In the genomic region with DNA sequence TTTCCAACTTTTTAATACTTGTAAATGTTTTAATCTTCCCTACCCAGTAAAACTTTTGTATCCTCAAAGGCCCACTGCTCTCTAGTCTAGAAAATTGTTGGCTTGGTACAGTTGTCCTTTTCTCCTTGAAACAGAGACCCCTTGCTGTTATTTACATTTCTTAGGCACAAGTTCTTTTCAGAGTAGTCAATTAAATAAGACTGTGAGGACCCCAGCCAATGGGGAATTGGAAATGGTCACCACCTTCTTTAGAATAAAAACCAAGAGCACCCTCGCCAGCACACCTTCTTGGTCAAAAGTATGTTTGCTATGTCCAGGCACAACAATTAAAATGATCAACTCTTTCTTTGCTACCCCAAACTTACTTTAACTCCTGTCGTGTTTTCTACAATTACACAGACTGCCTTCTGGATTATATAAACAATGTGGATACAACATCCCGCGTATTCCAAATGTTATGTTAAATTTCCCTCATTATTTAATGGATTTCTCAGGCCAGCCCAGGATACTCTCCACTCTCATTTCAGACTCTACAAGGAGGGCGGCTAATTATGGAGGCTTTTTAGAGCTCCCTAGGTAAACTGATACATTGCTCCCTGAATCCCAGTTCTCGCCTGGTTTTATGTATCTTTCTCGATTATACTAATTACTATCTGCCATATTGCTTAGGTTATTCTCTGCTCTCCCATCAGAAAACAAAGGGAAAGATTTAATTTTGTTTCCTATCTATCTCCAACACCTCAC, we compare ENCODE assay signal across 26 mouse cellular contexts. TPM values are rescaled to one million over a fixed set of nuclear protein-coding genes. Genes with fewer than 3 reads are reported as not detected.
A peak's percentile ranks its signal among the peaks of the same experiment; 100 is the strongest.
DNase-seq lines count a peak whose midpoint lies in the region; ATAC-seq and TF ChIP-seq lines count a peak whose summit lies in the region.
"Had no signal": no experiment of that assay in that cellular context is flagged by ENCODE, and none has a peak within 500 bp of the region (broad histone marks: within the 10 kb centered on the region; RNA-seq: fewer than 3 reads in every experiment).

No protein-coding gene starts in this region.

- H3K4me2 ChIP-seq in neural tube, embryonic 15.5 days, result no peak overlapping the region
- H3K4me2 ChIP-seq: forebrain, embryonic 13.5 days; heart, embryonic 13.5 days; hindbrain, embryonic 14.5 days had no signal

- no peak for TF ChIP-seq POLR2A in ES-Bruce4 (IDR thresholded peaks at IDR 0.05; ENCODE audit: insufficient read depth, low read length)
- no peak for TF ChIP-seq POLR2A in kidney, adult 2 months (IDR thresholded peaks at IDR 0.05; ENCODE audit: low read depth, low read length)

- H3K4me1 ChIP-seq in E14TG2a.4 (replicated peaks; ENCODE audit: low read depth, low read length) (peaks cover 71% of the 10 kb centered on the region), ES-Bruce4 (ENCODE audit: control insufficient read depth, insufficient read depth, low read length) (peaks cover 4% of the 10 kb centered on the region)
- no peaks in the 10 kb centered on the region for H3K4me1 ChIP-seq in neural tube, embryonic 15.5 days
- no peaks in the 10 kb centered on the region for H3K4me1 ChIP-seq in kidney, adult 2 months (ENCODE audit: control insufficient read depth, insufficient read depth, low read length)
- H3K4me1 ChIP-seq: forebrain, embryonic 13.5 days; heart, embryonic 13.5 days had no signal

- DNase-seq in R1 (ENCODE audit: low read depth, low spot score), result peak; percentile 94
- no peak for DNase-seq in kidney, adult 2 months
- no peak for DNase-seq in B cell, adult 2 months
- DNase-seq: adrenal gland, adult 8-10 months; adrenal gland, postnatal 25 days; cerebellum, adult 18-20 months; cerebellum, adult 9-10 months; cerebellum, postnatal 14 days; gastrocnemius, postnatal 10 days; heart, adult 18-20 months; heart, postnatal 14 days; heart, postnatal 4 days had no signal

- H3K4me3 ChIP-seq in E14TG2a.4 (replicated peaks; ENCODE audit: low read length) (peak overlapping the region; percentile 41), ES-Bruce4 (ENCODE audit: low read depth, low read length) (no peak overlapping the region)
- no peak overlapping the region for H3K4me3 ChIP-seq in neural tube, embryonic 15.5 days (replicated peaks)
- no peak overlapping the region for H3K4me3 ChIP-seq in kidney, adult 2 months (ENCODE audit: insufficient read depth, low read depth, low read length)
- H3K4me3 ChIP-seq: forebrain, embryonic 10.5 days; forebrain, embryonic 13.5 days; heart, embryonic 13.5 days had no signal

- 62% methylated on average over 7 of the region's 7 CpGs for WGBS in neural tube, embryonic 15.5 days
- 77% methylated on average over 7 of the region's 7 CpGs for WGBS in kidney, adult 2 months

- H3K36me3 ChIP-seq in E14TG2a.4 (ENCODE audit: insufficient read depth, low read length), result peaks cover 9% of the 10 kb centered on the region
- no peaks in the 10 kb centered on the region for H3K36me3 ChIP-seq in ES-Bruce4 (ENCODE audit: control insufficient read depth, insufficient read depth, low read length, poor library complexity, severe bottlenecking)
- H3K36me3 ChIP-seq in neural tube, embryonic 15.5 days, result no peaks in the 10 kb centered on the region
- no peaks in the 10 kb centered on the region for H3K36me3 ChIP-seq in kidney, adult 2 months (ENCODE audit: control insufficient read depth, insufficient read depth, low read length)
- H3K36me3 ChIP-seq: forebrain, embryonic 10.5 days; G1E; heart, embryonic 13.5 days had no signal

- peak overlapping the region; percentile 80 for H3K9ac ChIP-seq in ES-Bruce4 (ENCODE audit: low read depth, poor library complexity, severe bottlenecking)
- no peak overlapping the region for H3K9ac ChIP-seq in neural tube, embryonic 15.5 days (replicated peaks)
- H3K9ac ChIP-seq: forebrain, embryonic 13.5 days; heart, embryonic 13.5 days; hindbrain, embryonic 14.5 days had no signal

- H3K9me3 ChIP-seq in E14TG2a.4 (ENCODE audit: low read length) (no peaks in the 10 kb centered on the region), ES-Bruce4 (replicated peaks; ENCODE audit: control insufficient read depth, insufficient read depth, low read length, poor library complexity, severe bottlenecking) (no peaks in the 10 kb centered on the region)
- H3K9me3 ChIP-seq in neural tube, embryonic 15.5 days (replicated peaks), result no peaks in the 10 kb centered on the region
- H3K9me3 ChIP-seq: forebrain, embryonic 10.5 days; forebrain, embryonic 13.5 days; G1E; heart, embryonic 13.5 days had no signal

- TF ChIP-seq EP300 in ES-Bruce4 (IDR thresholded peaks at IDR 0.05; ENCODE audit: insufficient read depth, low read depth, low read length), result no peak

- H3K27ac ChIP-seq in ES-Bruce4 (ENCODE audit: insufficient read depth, low read length), result peak overlapping the region; percentile 100
- H3K27ac ChIP-seq in neural tube, embryonic 15.5 days (replicated peaks), result no peak overlapping the region
- H3K27ac ChIP-seq in kidney, adult 2 months (ENCODE audit: insufficient read depth, low read depth, low read length), result no peak overlapping the region
- H3K27ac ChIP-seq: forebrain, embryonic 10.5 days; forebrain, embryonic 13.5 days; heart, embryonic 13.5 days; hindbrain, embryonic 14.5 days; hindbrain, postnatal 0 days had no signal

- TF ChIP-seq CTCF in E14TG2a.4 (conservative IDR thresholded peaks at IDR 0.05; ENCODE audit: low read length), result no peak
- no peak for TF ChIP-seq CTCF in ES-Bruce4 (IDR thresholded peaks at IDR 0.05; ENCODE audit: low read depth, low read length)
- no peak for TF ChIP-seq CTCF in kidney, adult 2 months (conservative IDR thresholded peaks at IDR 0.05; ENCODE audit: insufficient read depth, insufficient read length, low read depth, low read length)

- peak; percentile 53; the same call in 1 of the 2 replicates for ATAC-seq in neural tube, embryonic 15.5 days (ENCODE audit: low FRiP score)
- ATAC-seq: activated CD4-positive, CD25-positive, alpha-beta regulatory T cell, adult 4 months; forebrain, embryonic 13.5 days; forebrain, embryonic 16.5 days; hindbrain, postnatal 0 days; inflammation-experienced regulatory T-cells, adult 6 months; intestine, embryonic 16.5 days; Patski had no signal

- H3K27me3 ChIP-seq in E14TG2a.4 (ENCODE audit: insufficient read depth, low read length), result no peaks in the 10 kb centered on the region
- H3K27me3 ChIP-seq in ES-Bruce4 (ENCODE audit: control insufficient read depth, insufficient read depth, low read length, poor library complexity, severe bottlenecking), result no peaks in the 10 kb centered on the region
- H3K27me3 ChIP-seq in neural tube, embryonic 15.5 days (replicated peaks), result no peaks in the 10 kb centered on the region
- no peaks in the 10 kb centered on the region for H3K27me3 ChIP-seq in kidney, adult 2 months (replicated peaks; ENCODE audit: control insufficient read depth, insufficient read depth, low read length)
- H3K27me3 ChIP-seq: forebrain, embryonic 13.5 days; heart, embryonic 13.5 days had no signal

RNA-seq across cellular contexts. Expression of a gene that starts 1.3 kb away (rescaled TPM):
- polyA plus RNA-seq in ES-Bruce4 (2011; ENCODE audit: insufficient read depth, insufficient read length, low read depth, missing spikeins), result 1,899 and 1,955 TPM in 2 replicates
- 293 and 341 TPM in 2 replicates for polyA plus RNA-seq in neural tube, embryonic 15.5 days (2015; fragmentation: Nextera tagmentation; extraction: Ambion mirVana)
- 47.8 and 62.0 TPM in 2 replicates for polyA plus RNA-seq in kidney, adult 2 months (2012; rRNA removed)
